Mouse (Mus musculus): ENCODE measurements around the gene Ermard.

- TF ChIP-seq CTCF (IDR thresholded peaks at IDR 0.05; ENCODE audit: insufficient read depth, low read depth, low read length) (no peak), POLR2A (IDR thresholded peaks at IDR 0.05; ENCODE audit: insufficient read depth, low read depth, low read length) (no peak)
These were observed 89.3 kb downstream of the Ermard start for GRCm38 (mm10) chr17:15130288-15130656.

All from olfactory bulb, adult 2 months (tissue).